Mouse (Mus musculus): ENCODE measurements around the gene Ap3d1. TPM values are rescaled to one million over a fixed set of nuclear protein-coding genes. Genes with fewer than 3 reads are reported as not detected.

Gene Ap3d1
- polyA plus RNA-seq, 1 experiment from 2014 or later = 59.3 TPM

DNA sequence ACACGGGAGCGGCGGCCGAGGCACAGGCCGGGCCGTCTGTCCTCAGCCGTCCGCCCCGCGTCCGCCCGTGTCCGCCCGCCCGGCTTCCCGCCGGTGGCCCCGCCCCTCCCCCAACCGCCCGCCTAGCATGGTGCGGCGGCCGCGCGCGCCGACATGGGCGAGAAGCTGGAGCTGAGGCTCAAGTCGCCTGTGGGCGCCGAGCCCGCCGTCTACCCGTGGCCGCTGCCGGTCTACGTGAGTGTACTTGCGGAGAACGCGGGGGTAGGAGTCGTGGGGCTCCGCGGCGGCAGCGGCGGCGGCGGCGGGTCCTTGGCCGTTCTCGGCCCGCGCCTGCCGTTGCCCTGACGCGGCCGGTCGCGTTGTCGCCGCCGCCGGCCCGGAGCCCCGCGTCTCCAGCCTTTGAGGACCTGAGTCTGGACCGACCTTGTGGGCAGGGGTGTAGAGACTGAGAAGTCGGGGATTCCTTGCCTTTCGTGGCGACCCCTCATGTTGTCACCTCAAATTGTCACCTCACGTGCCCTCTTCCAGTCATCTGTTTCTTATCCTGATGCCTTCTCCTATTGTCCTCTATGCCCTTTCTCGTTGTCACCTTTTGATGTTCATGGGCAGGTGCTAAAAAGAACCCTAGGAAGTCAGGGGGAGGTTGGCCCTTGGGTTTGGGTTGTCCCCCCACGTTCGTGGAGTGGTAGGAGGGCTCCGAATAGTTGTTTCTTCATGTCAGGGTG lies 13.4 kb upstream of the Ap3d1 start:
- H3K36me3 ChIP-seq (ENCODE audit: control insufficient read depth, insufficient read depth, low read length) = no peaks in the 10 kb centered on the region
- H3K4me2 ChIP-seq = peak overlapping the region; percentile 79
- H3K27me3 ChIP-seq (ENCODE audit: control insufficient read depth, insufficient read depth, low read length) = no peaks in the 10 kb centered on the region
- peak overlapping the region; percentile 99 for H3K9ac ChIP-seq (ENCODE audit: low read depth, low read length)
- no peak for ATAC-seq (replicated peaks; ENCODE audit: insufficient number of reproducible peaks, low FRiP score, low TSS enrichment)
- WGBS (ENCODE audit: insufficient replicate concordance) = under 1% methylated on average over 72 of the region's 75 CpGs
- H3K9me3 ChIP-seq (replicated peaks; ENCODE audit: control insufficient read depth, low read length) = no peaks in the 10 kb centered on the region
- peak overlapping the region; percentile 93 for H3K4me3 ChIP-seq (ENCODE audit: low read depth, low read length)
- H3K4me1 ChIP-seq (ENCODE audit: control insufficient read depth, insufficient read depth, low read length) = peaks cover 50% of the 10 kb centered on the region
- peak overlapping the region; percentile 82 for H3K27ac ChIP-seq (ENCODE audit: low read depth, low read length)

DNA sequence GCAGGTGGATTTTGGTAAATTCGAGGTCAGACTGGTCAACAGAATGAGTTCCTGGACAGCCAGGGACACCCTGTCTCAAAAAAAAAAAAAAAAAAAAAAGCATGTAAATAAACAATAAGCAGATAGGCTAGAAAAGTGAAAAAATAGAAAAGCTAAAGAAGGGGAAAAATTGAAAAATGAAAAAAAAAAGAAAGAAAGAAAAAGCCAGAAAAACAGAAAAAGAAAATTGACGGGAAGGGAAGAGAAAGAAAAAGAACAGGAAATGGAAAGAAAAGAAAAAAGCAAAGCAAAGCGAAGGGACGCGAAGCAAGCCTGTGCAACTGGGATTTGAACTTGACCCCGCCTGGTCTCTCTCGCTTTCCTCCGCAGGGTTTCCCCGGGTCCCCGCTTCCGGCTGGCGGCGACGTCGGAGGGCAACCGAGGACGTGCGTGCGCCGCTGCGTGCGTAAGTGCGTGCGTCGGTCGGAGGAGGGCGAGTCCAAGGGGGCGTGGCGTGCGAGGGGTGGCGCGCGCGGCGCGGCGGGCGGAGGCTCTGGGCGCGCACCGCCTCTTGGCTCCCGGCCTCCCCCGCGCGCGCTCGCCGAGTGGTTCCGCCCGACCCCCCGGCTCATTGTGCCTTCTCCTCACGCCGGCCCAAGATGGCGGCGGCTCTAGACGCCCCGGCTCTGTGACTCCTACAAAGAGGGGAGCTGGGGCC lies 12.7 kb upstream of the Ap3d1 start, which contains the start of gene Dot1l:
Dot1l (plus strand) TSS at position 613 of the 697 bp plus-strand sequence.
- peak; percentile 82 for ATAC-seq (replicated peaks; ENCODE audit: insufficient number of reproducible peaks, low FRiP score, low TSS enrichment)
- peak within 1 kb of the TSS; percentile 93 for H3K4me3 ChIP-seq (ENCODE audit: low read depth, low read length)
- peaks cover 45% of the 10 kb centered on the region for H3K4me1 ChIP-seq (ENCODE audit: control insufficient read depth, insufficient read depth, low read length)
- peak within 1 kb of the TSS; percentile 82 for H3K27ac ChIP-seq (ENCODE audit: low read depth, low read length)
- H3K27me3 ChIP-seq (ENCODE audit: control insufficient read depth, insufficient read depth, low read length) = no peaks in the 10 kb centered on the region
- H3K36me3 ChIP-seq (ENCODE audit: control insufficient read depth, insufficient read depth, low read length) = no peaks in the 10 kb centered on the region
- peak within 1 kb of the TSS; percentile 99 for H3K9ac ChIP-seq (ENCODE audit: low read depth, low read length)
- WGBS (ENCODE audit: insufficient replicate concordance) = under 1% methylated on average over 45 of the region's 57 CpGs
- peak within 1 kb of the TSS; percentile 79 for H3K4me2 ChIP-seq
- H3K9me3 ChIP-seq (replicated peaks; ENCODE audit: control insufficient read depth, low read length) = no peaks in the 10 kb centered on the region

DNA sequence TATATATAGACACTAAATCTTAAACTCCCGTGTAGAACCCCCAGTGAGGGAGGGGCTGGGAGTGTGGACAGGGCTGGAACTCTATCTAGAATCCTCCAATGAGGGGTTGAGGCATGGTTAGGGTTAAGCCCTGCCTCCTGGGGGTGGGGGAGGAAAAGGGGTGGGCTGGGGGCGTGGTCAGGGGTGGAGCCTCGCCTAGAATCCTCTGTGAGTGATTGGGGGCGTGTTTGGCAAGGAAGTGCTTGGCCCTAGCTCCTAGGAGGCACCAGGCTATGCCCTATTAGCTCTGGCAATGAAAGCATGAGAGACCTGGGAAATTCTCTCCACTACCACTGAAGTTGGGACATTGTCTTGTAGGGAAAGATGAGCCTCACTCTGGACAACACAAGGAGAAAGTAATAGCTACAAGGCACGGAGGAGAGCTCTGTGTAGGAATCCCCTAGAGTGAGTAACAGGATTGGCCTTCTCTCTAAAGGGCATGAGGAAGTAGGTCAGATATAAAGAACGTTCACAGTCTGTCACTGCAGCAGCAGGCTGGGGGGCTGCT lies 10.1 kb upstream of the Ap3d1 start:
- Histone ChIP-seq H3K4me3 (ENCODE audit: low read depth, low read length) (peak overlapping the region; percentile 29), H3K36me3 (ENCODE audit: control insufficient read depth, insufficient read depth, low read length) (no peaks in the 10 kb centered on the region), H3K27me3 (ENCODE audit: control insufficient read depth, insufficient read depth, low read length) (no peaks in the 10 kb centered on the region), H3K4me1 (ENCODE audit: control insufficient read depth, insufficient read depth, low read length) (peaks cover 26% of the 10 kb centered on the region), H3K27ac (ENCODE audit: low read depth, low read length) (peak overlapping the region; percentile 94), H3K9me3 (replicated peaks; ENCODE audit: control insufficient read depth, low read length) (no peaks in the 10 kb centered on the region), H3K9ac (ENCODE audit: low read depth, low read length) (peak overlapping the region; percentile 68), H3K4me2 (peak overlapping the region; percentile 68)
- peak; percentile 75 for ATAC-seq (replicated peaks; ENCODE audit: insufficient number of reproducible peaks, low FRiP score, low TSS enrichment)
- 3% methylated on average over 6 of the region's 6 CpGs for WGBS (ENCODE audit: insufficient replicate concordance)

DNA sequence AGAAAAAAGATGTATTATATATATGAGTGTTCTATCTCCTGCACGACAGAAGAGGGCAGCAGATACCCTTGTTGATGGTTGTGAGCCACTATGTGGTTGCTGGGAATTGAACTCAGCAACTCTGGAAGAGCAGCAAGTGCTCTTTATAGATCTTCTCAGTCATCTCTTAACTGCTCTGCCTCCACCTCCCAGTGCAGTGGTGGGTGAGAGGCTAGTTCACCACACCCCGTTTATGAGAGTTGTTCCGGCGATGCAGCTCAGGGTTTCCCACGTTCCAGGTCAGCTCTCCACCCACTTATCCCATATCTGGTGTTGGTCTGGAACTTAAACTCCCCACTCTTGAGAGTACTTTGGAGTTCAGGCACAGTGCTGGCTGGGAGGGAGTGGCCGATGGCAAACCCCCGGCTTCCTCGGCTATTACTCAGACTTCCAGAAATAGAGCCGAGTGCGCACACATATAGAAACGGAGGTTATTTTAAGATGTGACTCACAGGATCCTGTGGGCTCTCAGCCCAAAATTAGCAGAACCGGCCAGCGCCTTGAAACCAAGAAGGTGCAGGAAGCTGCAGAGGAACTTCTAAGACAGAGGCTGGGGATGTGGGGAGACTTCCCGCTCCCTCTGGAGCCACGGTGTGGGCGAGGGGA lies 9.2 kb upstream of the Ap3d1 start:
- Histone ChIP-seq H3K4me3 (ENCODE audit: low read depth, low read length) (peak overlapping the region; percentile 29), H3K36me3 (ENCODE audit: control insufficient read depth, insufficient read depth, low read length) (no peaks in the 10 kb centered on the region), H3K27me3 (ENCODE audit: control insufficient read depth, insufficient read depth, low read length) (no peaks in the 10 kb centered on the region), H3K9me3 (replicated peaks; ENCODE audit: control insufficient read depth, low read length) (no peaks in the 10 kb centered on the region), H3K9ac (ENCODE audit: low read depth, low read length) (peak overlapping the region; percentile 68), H3K27ac (ENCODE audit: low read depth, low read length) (peak overlapping the region; percentile 94), H3K4me1 (ENCODE audit: control insufficient read depth, insufficient read depth, low read length) (peaks cover 17% of the 10 kb centered on the region), H3K4me2 (peak overlapping the region; percentile 68)
- WGBS (ENCODE audit: insufficient replicate concordance) = 5% methylated on average over 16 of the region's 16 CpGs
- ATAC-seq (replicated peaks; ENCODE audit: insufficient number of reproducible peaks, low FRiP score, low TSS enrichment) = no peak

DNA sequence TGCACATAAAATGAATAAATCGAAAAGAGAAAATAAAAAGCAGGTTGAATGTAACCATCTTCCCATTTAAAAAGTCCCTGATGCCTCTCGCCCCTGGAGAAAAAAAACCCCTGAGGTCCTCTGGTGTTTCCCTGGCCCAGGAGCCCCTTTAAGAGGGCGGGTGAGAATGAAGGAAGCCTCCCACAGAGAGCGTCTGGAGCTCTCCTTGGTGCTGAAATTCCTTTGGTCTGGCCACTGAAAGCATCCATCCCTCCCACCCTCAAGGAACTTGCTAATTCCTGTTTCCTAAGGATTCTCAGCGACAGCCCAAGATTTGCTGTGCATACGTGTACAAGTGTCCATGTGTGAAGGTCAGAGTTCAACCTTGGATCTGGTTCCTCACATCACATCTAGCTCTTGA lies 6.5 kb upstream of the Ap3d1 start:
- no peak overlapping the region for H3K4me3 ChIP-seq (ENCODE audit: low read depth, low read length)
- H3K27ac ChIP-seq (ENCODE audit: low read depth, low read length) = no peak overlapping the region
- H3K9ac ChIP-seq (ENCODE audit: low read depth, low read length) = no peak overlapping the region
- no peak for ATAC-seq (replicated peaks; ENCODE audit: insufficient number of reproducible peaks, low FRiP score, low TSS enrichment)
- H3K4me2 ChIP-seq = no peak overlapping the region
- peaks cover 15% of the 10 kb centered on the region for H3K4me1 ChIP-seq (ENCODE audit: control insufficient read depth, insufficient read depth, low read length)
- H3K27me3 ChIP-seq (ENCODE audit: control insufficient read depth, insufficient read depth, low read length) = no peaks in the 10 kb centered on the region
- H3K9me3 ChIP-seq (replicated peaks; ENCODE audit: control insufficient read depth, low read length) = no peaks in the 10 kb centered on the region
- H3K36me3 ChIP-seq (ENCODE audit: control insufficient read depth, insufficient read depth, low read length) = no peaks in the 10 kb centered on the region
- WGBS (ENCODE audit: insufficient replicate concordance) = 7% methylated on average over 6 of the region's 6 CpGs

DNA sequence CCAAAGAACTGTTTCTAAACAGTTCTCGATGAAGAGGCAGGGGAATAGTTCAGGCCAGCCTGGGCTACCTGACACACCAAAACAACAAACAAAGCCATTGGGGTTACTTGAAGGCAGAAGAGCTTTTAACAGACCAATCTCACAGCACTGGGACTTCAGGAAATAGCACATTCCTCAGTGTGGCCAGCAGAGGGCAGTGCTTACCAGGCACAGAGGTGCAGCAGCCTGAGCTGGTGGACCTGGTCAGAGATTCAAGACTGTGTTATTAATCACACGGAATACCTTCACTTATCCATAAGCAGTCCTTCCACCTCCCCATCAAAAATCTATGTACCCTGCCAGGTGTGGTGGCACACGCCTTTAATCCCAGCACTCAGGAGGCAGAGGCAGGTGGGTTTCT lies 5.3 kb upstream of the Ap3d1 start:
- H3K4me1 ChIP-seq (ENCODE audit: control insufficient read depth, insufficient read depth, low read length) = peaks cover 11% of the 10 kb centered on the region
- no peaks in the 10 kb centered on the region for H3K27me3 ChIP-seq (ENCODE audit: control insufficient read depth, insufficient read depth, low read length)
- no peak overlapping the region for H3K9ac ChIP-seq (ENCODE audit: low read depth, low read length)
- 9% methylated on average over 3 of the region's 3 CpGs for WGBS (ENCODE audit: insufficient replicate concordance)
- H3K9me3 ChIP-seq (replicated peaks; ENCODE audit: control insufficient read depth, low read length) = no peaks in the 10 kb centered on the region
- ATAC-seq (replicated peaks; ENCODE audit: insufficient number of reproducible peaks, low FRiP score, low TSS enrichment) = no peak
- no peak overlapping the region for H3K4me2 ChIP-seq
- no peak overlapping the region for H3K27ac ChIP-seq (ENCODE audit: low read depth, low read length)
- no peaks in the 10 kb centered on the region for H3K36me3 ChIP-seq (ENCODE audit: control insufficient read depth, insufficient read depth, low read length)
- no peak overlapping the region for H3K4me3 ChIP-seq (ENCODE audit: low read depth, low read length)

DNA sequence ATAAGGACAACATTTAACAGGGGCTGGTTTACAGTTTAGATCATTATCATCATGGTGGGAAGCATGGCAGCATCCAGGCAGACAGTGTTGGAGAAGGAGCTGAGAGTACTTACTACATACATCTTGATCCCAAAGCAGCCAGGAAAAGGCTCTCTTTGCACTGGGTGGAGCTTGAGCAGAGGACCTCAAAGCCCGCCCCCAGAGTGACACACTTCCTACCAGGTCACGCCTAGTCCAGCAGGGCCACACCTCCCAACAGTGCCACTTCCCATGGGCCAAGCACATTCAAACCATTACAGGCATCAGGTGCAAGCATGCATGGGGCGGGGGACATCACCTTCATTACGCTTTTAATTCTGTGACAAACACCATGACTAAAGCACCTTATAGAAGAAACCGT lies 2.2 kb upstream of the Ap3d1 start:
- no peak overlapping the region for H3K4me3 ChIP-seq (ENCODE audit: low read depth, low read length)
- H3K4me1 ChIP-seq (ENCODE audit: control insufficient read depth, insufficient read depth, low read length) = peaks cover 15% of the 10 kb centered on the region
- no peak overlapping the region for H3K4me2 ChIP-seq
- no peak overlapping the region for H3K27ac ChIP-seq (ENCODE audit: low read depth, low read length)
- no peaks in the 10 kb centered on the region for H3K27me3 ChIP-seq (ENCODE audit: control insufficient read depth, insufficient read depth, low read length)
- no peaks in the 10 kb centered on the region for H3K36me3 ChIP-seq (ENCODE audit: control insufficient read depth, insufficient read depth, low read length)
- ATAC-seq (replicated peaks; ENCODE audit: insufficient number of reproducible peaks, low FRiP score, low TSS enrichment) = 0 out of 2 replicates have a peak, but pooled peaks have one; percentile 27
- 31% methylated on average over 5 of the region's 5 CpGs for WGBS (ENCODE audit: insufficient replicate concordance)
- H3K9ac ChIP-seq (ENCODE audit: low read depth, low read length) = no peak overlapping the region
- no peaks in the 10 kb centered on the region for H3K9me3 ChIP-seq (replicated peaks; ENCODE audit: control insufficient read depth, low read length)

DNA sequence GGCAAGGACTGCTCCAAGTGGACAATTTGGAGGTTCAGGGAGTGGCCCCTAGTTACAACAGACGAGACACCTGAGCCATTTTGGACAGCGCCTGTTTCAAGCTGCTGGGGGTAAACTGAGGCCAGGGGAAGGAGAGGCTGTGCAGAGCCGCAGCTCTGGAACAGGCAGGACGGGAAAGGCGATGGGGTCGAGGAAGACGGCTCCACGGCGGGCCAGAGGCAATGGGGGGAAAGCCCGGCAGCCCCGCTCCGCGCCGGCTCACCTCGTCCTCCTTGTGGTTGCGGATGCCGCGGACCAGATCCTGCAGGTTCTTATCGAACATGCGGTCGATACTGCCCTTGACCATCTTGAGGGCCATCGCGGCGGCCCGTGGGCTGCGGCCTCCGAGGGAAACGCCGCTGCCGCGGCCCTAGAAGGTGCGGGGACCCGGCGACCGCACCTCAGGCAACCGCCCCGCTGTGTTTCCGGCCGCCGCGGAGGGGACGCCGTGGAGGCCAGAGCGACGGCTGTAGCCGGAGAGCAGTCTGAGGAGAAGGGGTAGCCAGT lies 357 bp downstream of the Ap3d1 start:
- Histone ChIP-seq H3K9me3 (replicated peaks; ENCODE audit: control insufficient read depth, low read length) (no peaks in the 10 kb centered on the region), H3K36me3 (ENCODE audit: control insufficient read depth, insufficient read depth, low read length) (no peaks in the 10 kb centered on the region), H3K27me3 (ENCODE audit: control insufficient read depth, insufficient read depth, low read length) (no peaks in the 10 kb centered on the region), H3K27ac (ENCODE audit: low read depth, low read length) (peak overlapping the region; percentile 87), H3K4me3 (ENCODE audit: low read depth, low read length) (peak overlapping the region; percentile 99), H3K9ac (ENCODE audit: low read depth, low read length) (peak overlapping the region; percentile 97), H3K4me1 (ENCODE audit: control insufficient read depth, insufficient read depth, low read length) (peaks cover 15% of the 10 kb centered on the region), H3K4me2 (peak overlapping the region; percentile 87)
- 0% methylated on average over 46 of the region's 46 CpGs for WGBS (ENCODE audit: insufficient replicate concordance)
- peak; percentile 6 for ATAC-seq (replicated peaks; ENCODE audit: insufficient number of reproducible peaks, low FRiP score, low TSS enrichment)
